Mouse (Mus musculus): ENCODE data around the gene Ppp3r1. TPM values are rescaled to one million over a fixed set of nuclear protein-coding genes. Genes with fewer than 3 reads are reported as not detected.
A peak's percentile ranks its signal among the peaks of the same experiment; 100 is the strongest.
"Not testable (repeated sequence)": the region's sequence is repeated elsewhere in the genome, so short reads cannot be mapped to it uniquely, and the experiment has no call there.

The Ppp3r1 gene
- polyA plus RNA-seq, 1 experiment: 60.9 TPM

GRCm38 (mm10) chr11:17199840-17200501, 40.9 kb downstream of the Ppp3r1 start:
- no peak for DNase-seq (ENCODE audit: low spot score)

GRCm38 (mm10) chr11:17200936-17201335, 41.9 kb downstream of the Ppp3r1 start:
- no peak for DNase-seq (ENCODE audit: low spot score)

GRCm38 (mm10) chr11:17202481-17202880, 43.4 kb downstream of the Ppp3r1 start:
- no peak for DNase-seq (ENCODE audit: low spot score)

GRCm38 (mm10) chr11:17211258-17212140, 52.4 kb downstream of the Ppp3r1 start, which contains the start of gene Pno1:
Pno1 (minus strand) TSS chr11:17211568.
- DNase-seq (ENCODE audit: low spot score): peak; percentile 93

GRCm38 (mm10) chr11:17212141-17212495, 53.1 kb downstream of the Ppp3r1 start:
- no peak for DNase-seq (ENCODE audit: low spot score)

GRCm38 (mm10) chr11:17212903-17213509, 53.9 kb downstream of the Ppp3r1 start:
- no peak for DNase-seq (ENCODE audit: low spot score)

GRCm38 (mm10) chr11:17215475-17215874, 56.4 kb downstream of the Ppp3r1 start:
- no peak for DNase-seq (ENCODE audit: low spot score)

GRCm38 (mm10) chr11:17221126-17221525, 62.1 kb downstream of the Ppp3r1 start:
- DNase-seq (ENCODE audit: low spot score): no peak

- DNase-seq (ENCODE audit: low spot score): no peak
Measured at GRCm38 (mm10) chr11:17232792-17233191, 73.7 kb downstream of the Ppp3r1 start.

- DNase-seq (ENCODE audit: low spot score): no peak
Measured at GRCm38 (mm10) chr11:17236449-17237037, 77.5 kb downstream of the Ppp3r1 start.

- not testable (repeated sequence) for DNase-seq (ENCODE audit: low spot score)
Measured at GRCm38 (mm10) chr11:17238598-17238997, 79.5 kb downstream of the Ppp3r1 start.

GRCm38 (mm10) chr11:17248715-17249114, 89.7 kb downstream of the Ppp3r1 start:
- DNase-seq (ENCODE audit: low spot score): no peak

Other genes starting within 250 kb of the Ppp3r1 start
- 0.35 and 0.81 TPM in 2 replicates for gene Fbxo48, start 207.9 kb upstream of the Ppp3r1 start, polyA plus RNA-seq (2012; rRNA removed)
- gene Cnrip1, start 107.7 kb upstream of the Ppp3r1 start, polyA plus RNA-seq (2012; rRNA removed): 25.2 and 27.9 TPM in 2 replicates
- 4.7 TPM in 2 replicates for gene Plek, start 106.9 kb upstream of the Ppp3r1 start, polyA plus RNA-seq (2012; rRNA removed)
- 11.1 and 11.8 TPM in 2 replicates for gene Wdr92, start 22.8 kb downstream of the Ppp3r1 start, polyA plus RNA-seq (2012; rRNA removed)
- gene Pno1, start 52.3 kb downstream of the Ppp3r1 start, polyA plus RNA-seq (2012; rRNA removed): 17.2 and 17.8 TPM in 2 replicates
- 46.4 and 49.6 TPM in 2 replicates for gene C1d, start 98.3 kb downstream of the Ppp3r1 start, polyA plus RNA-seq (2012; rRNA removed)

All from urinary bladder, adult 2 months (tissue).